Mouse (Mus musculus) monocyte, adult 59 days (primary cell): Measurements from ENCODE around the gene H2-M3. TPM values are rescaled to one million over a fixed set of nuclear protein-coding genes. Genes with fewer than 3 reads are reported as not detected.

Experiments
- total RNA-seq, 2 experiments: library from RNA; stranded (reverse); gene quantifications; one replicate each; pipeline ENCODE4 v1.2.4; 2023

Gene H2-M3
- total RNA-seq = 10 to 100 TPM; 29.0 to 30.6 TPM

GRCm38 (mm10) chr17:37270058-37270701 lies at the start of gene H2-M3:
TSS of gene H2-M3 (plus strand) at chr17:37270220.

GRCm38 (mm10) chr17:37237230-37237629 lies 32.8 kb upstream of the H2-M3 start, which contains the start of gene Olfr97:
TSS of gene Olfr97 (minus strand) at chr17:37237330.

GRCm38 (mm10) chr17:37263626-37264025 lies 6.4 kb upstream of the H2-M3 start, which contains the start of gene Olfr98:
TSS of gene Olfr98 (minus strand) at chr17:37263749.

GRCm38 (mm10) chr17:37283360-37283759 lies 13.3 kb downstream of the H2-M3 start, which contains the start of gene Olfr99:
TSS of gene Olfr99 (minus strand) at chr17:37283460.

GRCm38 (mm10) chr17:37304213-37304612 lies 34.2 kb downstream of the H2-M3 start, which contains the start of gene Olfr101:
TSS of gene Olfr101 (minus strand) at chr17:37304313.

GRCm38 (mm10) chr17:37316954-37317353 lies 46.9 kb downstream of the H2-M3 start, which contains the start of gene Olfr102:
TSS of gene Olfr102 (minus strand) at chr17:37317054.

Other genes starting within 250 kb of the H2-M3 start
- not detected for gene Mog, start 246.8 kb upstream of the H2-M3 start, total RNA-seq
- 10 to 100 TPM; 20.2 to 28.2 TPM for gene Gabbr1, start 224.3 kb upstream of the H2-M3 start, total RNA-seq
- gene Olfr90, start 181.7 kb upstream of the H2-M3 start, total RNA-seq = under 1 TPM; 0.29 to 0.58 TPM
- gene Olfr91, start 171.9 kb upstream of the H2-M3 start, total RNA-seq = not detected
- gene Olfr92, start 150.1 kb upstream of the H2-M3 start, total RNA-seq = not detected
- not detected for gene Olfr93, start 108.7 kb upstream of the H2-M3 start, total RNA-seq
- gene Ubd, start 76.3 kb upstream of the H2-M3 start, total RNA-seq = 10 to 100 TPM in 1 of 2 experiments, 1 to 10 TPM in 1; 6.6 to 10.8 TPM
- not detected for gene Olfr94, start 69.2 kb upstream of the H2-M3 start, total RNA-seq
- gene Olfr95, start 57.1 kb upstream of the H2-M3 start, total RNA-seq = not detected
- gene Olfr96, start 50.1 kb upstream of the H2-M3 start, total RNA-seq = not detected
- gene Olfr97, start 32.9 kb upstream of the H2-M3 start, total RNA-seq = not detected
- not detected for gene Olfr98, start 6.5 kb upstream of the H2-M3 start, total RNA-seq
- not detected for gene Olfr99, start 13.2 kb downstream of the H2-M3 start, total RNA-seq
- gene Olfr101, start 34.1 kb downstream of the H2-M3 start, total RNA-seq = not detected
- not detected for gene Olfr102, start 46.8 kb downstream of the H2-M3 start, total RNA-seq
- gene Olfr103, start 69.5 kb downstream of the H2-M3 start, total RNA-seq = not detected
- not detected for gene Olfr104-ps, start 89.4 kb downstream of the H2-M3 start, total RNA-seq
- gene Olfr105-ps, start 108.8 kb downstream of the H2-M3 start, total RNA-seq = not detected
- gene Olfr106-ps, start 120.2 kb downstream of the H2-M3 start, total RNA-seq = not detected
- not detected for gene Olfr107, start 129.0 kb downstream of the H2-M3 start, total RNA-seq
- gene Olfr108, start 175.3 kb downstream of the H2-M3 start, total RNA-seq = not detected
- gene Olfr109, start 188.7 kb downstream of the H2-M3 start, total RNA-seq = not detected
- gene H2-M2, start 213.3 kb downstream of the H2-M3 start, total RNA-seq = 1 to 10 TPM; 7.7 to 9.7 TPM
- gene Olfr110, start 222.2 kb downstream of the H2-M3 start, total RNA-seq = under 1 TPM in 1 of 2 experiments, not detected in 1; 0.64 TPM
- 1 to 10 TPM in 1 of 2 experiments, under 1 TPM in 1; 0.68 to 1.2 TPM for gene Olfr111, start 237.8 kb downstream of the H2-M3 start, total RNA-seq